Mouse (Mus musculus) heart, adult 2 months (tissue): ENCODE results near the gene Fars2. TPM values are rescaled to one million over a fixed set of nuclear protein-coding genes. Genes with fewer than 3 reads are reported as not detected.

ENCODE experiments used
- DNase-seq, 2 experiments: peaks; one replicate each; pipeline ENCODE4 v3.0.0; 2021
- H3K27ac ChIP-seq: fragments of 200-600 bp; 2 replicates; pipeline ENCODE4 v1.8.1; 2022
- H3K27me3 ChIP-seq: fragments of 200-500 bp; 2 replicates; pipeline ENCODE4 v1.6.1; 2012; ENCODE audit warnings: mild to moderate bottlenecking, low read length, inconsistent platforms, mixed read lengths; ENCODE audit not compliant: control insufficient read depth, insufficient read depth
- H3K36me3 ChIP-seq: fragments of 200-500 bp; 2 replicates; pipeline ENCODE4 v1.6.1; 2012; ENCODE audit warnings: low read length, inconsistent platforms; ENCODE audit not compliant: control insufficient read depth, insufficient read depth
- H3K4me1 ChIP-seq: fragments of 200-500 bp; 2 replicates; pipeline ENCODE4 v1.6.1; 2011; ENCODE audit warnings: low read length; ENCODE audit not compliant: control insufficient read depth, insufficient read depth
- H3K4me3 ChIP-seq: fragments of 200-600 bp; 2 replicates; pipeline ENCODE4 v1.8.1; 2022
- H3K79me2 ChIP-seq: fragments of 200-500 bp; replicated peaks from 2 replicates; pipeline ENCODE4 v1.6.1; 2012; ENCODE audit warnings: mild to moderate bottlenecking, inconsistent platforms, low read length, moderate library complexity, mixed read lengths; ENCODE audit not compliant: control insufficient read depth, insufficient read depth
- H3K9ac ChIP-seq: fragments of 200-500 bp; 2 replicates; pipeline ENCODE4 v1.6.1; 2012; ENCODE audit warnings: low read depth, mild to moderate bottlenecking, control low read depth, inconsistent platforms, low read length, mixed read lengths
- CTCF ChIP-seq: fragments of 200-600 bp; IDR thresholded peaks from 2 replicates; pipeline ENCODE4 v1.8.1; 2022; ENCODE audit warnings: antibody characterized with exemption, mild to moderate bottlenecking, moderate library complexity
- EP300 ChIP-seq: fragments of 200-500 bp; IDR thresholded peaks from 2 replicates; pipeline ENCODE4 v1.6.1; 2011; ENCODE audit warnings: low read depth, low read length, control low read depth; ENCODE audit not compliant: insufficient read depth
- POLR2A ChIP-seq: fragments of 200-500 bp; IDR thresholded peaks from 2 replicates; pipeline ENCODE4 v1.6.1; 2011; ENCODE audit warnings: mild to moderate bottlenecking, low read depth, low read length, control low read depth; ENCODE audit not compliant: insufficient read depth
- WGBS: fragments of 180-500 bp; shearing (Covaris S2); methylation state at CpG from one replicate; pipeline ENCODE4 v1.1.7; 2018; 5-methylcytosine and 5-hydroxymethylcytosine counted together
- intact Hi-C: fragments of 180-260 bp; cut with DNase I; formaldehyde crosslinking; loops from one replicate; pipeline ENCODE4 v1.15.1; 2025
- polyA plus RNA-seq: library from polyadenylated mRNA; depleted of rRNA; stranded (reverse); fragments of >200 nt; gene quantifications from 2 replicates; pipeline ENCODE4 v1.2.3, GENCODE M21; 2012
- total RNA-seq, 2 experiments: library from RNA; stranded (reverse); gene quantifications; 2 replicates each; pipeline ENCODE4 v1.2.3; 2021

Gene Fars2
- total and polyA plus RNA-seq, 3 experiments = 73.3 to 85.7 (median 77.7) TPM

- H3K27me3 ChIP-seq = peaks cover 32% of the 10 kb centered on the region
- no peak overlapping the region for H3K9ac ChIP-seq
- no peaks in the 10 kb centered on the region for H3K79me2 ChIP-seq
- TF ChIP-seq POLR2A = no peak
- H3K36me3 ChIP-seq = no peaks in the 10 kb centered on the region
- DNase-seq = no peak
- H3K27ac ChIP-seq = no peak overlapping the region
- no peaks in the 10 kb centered on the region; the same call in 1 of the 2 replicates for H3K4me1 ChIP-seq
- WGBS = 5% methylated on average over 24 of the region's 24 CpGs
- intact Hi-C loops = no loop called here
- no peak overlapping the region; the same call in 1 of the 2 replicates for H3K4me3 ChIP-seq
Observed at GRCm38 (mm10) chr13:36726551-36726950, 609.3 kb downstream of the Fars2 start.

GRCm38 (mm10) chr13:36726951-36727778, 610.0 kb downstream of the Fars2 start:
- Histone ChIP-seq H3K9ac (no peak overlapping the region), H3K4me1 (no peaks in the 10 kb centered on the region; the same call in 1 of the 2 replicates), H3K27me3 (peaks cover 30% of the 10 kb centered on the region), H3K4me3 (no peak overlapping the region), H3K36me3 (no peaks in the 10 kb centered on the region), H3K79me2 (no peaks in the 10 kb centered on the region), H3K27ac (no peak overlapping the region)
- no peak for TF ChIP-seq EP300
- TF ChIP-seq POLR2A = no peak
- TF ChIP-seq CTCF = no peak
- peak in 1 of 2 experiments; percentile 41 for DNase-seq
- WGBS = 3% methylated on average over 34 of the region's 34 CpGs
- intact Hi-C loops = no loop called here

GRCm38 (mm10) chr13:36727779-36728470, 610.7 kb downstream of the Fars2 start:
- Histone ChIP-seq H3K4me1 (no peaks in the 10 kb centered on the region; the same call in 1 of the 2 replicates), H3K36me3 (no peaks in the 10 kb centered on the region), H3K4me3 (no peak overlapping the region), H3K27me3 (peaks cover 26% of the 10 kb centered on the region), H3K27ac (no peak overlapping the region), H3K79me2 (no peaks in the 10 kb centered on the region), H3K9ac (no peak overlapping the region)
- 9% methylated on average over 23 of the region's 23 CpGs for WGBS
- no peak for DNase-seq
- intact Hi-C loops = no loop called here
- TF ChIP-seq CTCF (no peak), EP300 (no peak), POLR2A (no peak)

- no peaks in the 10 kb centered on the region; the same call in 1 of the 2 replicates for H3K4me1 ChIP-seq
- no peaks in the 10 kb centered on the region for H3K36me3 ChIP-seq
- H3K27me3 ChIP-seq = peaks cover 26% of the 10 kb centered on the region
- H3K27ac ChIP-seq = no peak overlapping the region
- no peak for DNase-seq
- WGBS = 35% methylated on average over 5 of the region's 5 CpGs
- TF ChIP-seq CTCF (no peak), EP300 (no peak), POLR2A (no peak)
- H3K79me2 ChIP-seq = no peaks in the 10 kb centered on the region
- intact Hi-C loops = no loop called here
- H3K9ac ChIP-seq = no peak overlapping the region
- H3K4me3 ChIP-seq = no peak overlapping the region
Observed at GRCm38 (mm10) chr13:36728509-36728908, 611.3 kb downstream of the Fars2 start.

GRCm38 (mm10) chr13:36729731-36730340, 612.6 kb downstream of the Fars2 start:
- Histone ChIP-seq H3K36me3 (no peaks in the 10 kb centered on the region), H3K4me1 (no peaks in the 10 kb centered on the region; the same call in 1 of the 2 replicates), H3K27ac (no peak overlapping the region), H3K4me3 (no peak overlapping the region), H3K27me3 (peaks cover 30% of the 10 kb centered on the region), H3K79me2 (no peaks in the 10 kb centered on the region), H3K9ac (no peak overlapping the region)
- intact Hi-C loops = loop anchor here (5.0 kb wide), 1 partner anchor 582 kb away; no protein-coding TSS in a partner anchor
- WGBS = 35% methylated on average over 13 of the region's 13 CpGs
- TF ChIP-seq EP300 (no peak), POLR2A (no peak), CTCF (no peak)
- DNase-seq = no peak

GRCm38 (mm10) chr13:36730341-36730761, 613.1 kb downstream of the Fars2 start:
- no peak overlapping the region for H3K4me3 ChIP-seq
- no peak for TF ChIP-seq EP300
- no peak for TF ChIP-seq POLR2A
- TF ChIP-seq CTCF = no peak
- 29% methylated on average over 14 of the region's 14 CpGs for WGBS
- no peak for DNase-seq
- no peaks in the 10 kb centered on the region for H3K79me2 ChIP-seq
- no peaks in the 10 kb centered on the region; the same call in 1 of the 2 replicates for H3K4me1 ChIP-seq
- H3K9ac ChIP-seq = no peak overlapping the region
- no peaks in the 10 kb centered on the region for H3K36me3 ChIP-seq
- peaks cover 26% of the 10 kb centered on the region for H3K27me3 ChIP-seq
- H3K27ac ChIP-seq = no peak overlapping the region
- intact Hi-C loops = loop anchor here (5.0 kb wide), 1 partner anchor 582 kb away; no protein-coding TSS in a partner anchor
